Mouse (Mus musculus) layer of hippocampus, postnatal 14 days (tissue): ENCODE measurements around the gene Trit1. TPM values are rescaled to one million over a fixed set of nuclear protein-coding genes. Genes with fewer than 3 reads are reported as not detected.
"Not testable (repeated sequence)": the region's sequence is repeated elsewhere in the genome, so short reads cannot be mapped to it uniquely, and the experiment has no call there.

ENCODE experiments used
- DNase-seq, 2 experiments: peaks; one replicate each; pipeline ENCODE4 v3.0.0; 2021 to 2022; ENCODE audit warnings: low spot score in 2 of 2, mixed read lengths in 1 of 2
- total RNA-seq, 2 experiments: library from RNA; stranded (reverse); gene quantifications; 2 replicates each; pipeline ENCODE4 v1.2.3; 2021

Trit1 gene
- total RNA-seq, 2 experiments from 2014 or later = 25.2 to 27.6 TPM

DNA sequence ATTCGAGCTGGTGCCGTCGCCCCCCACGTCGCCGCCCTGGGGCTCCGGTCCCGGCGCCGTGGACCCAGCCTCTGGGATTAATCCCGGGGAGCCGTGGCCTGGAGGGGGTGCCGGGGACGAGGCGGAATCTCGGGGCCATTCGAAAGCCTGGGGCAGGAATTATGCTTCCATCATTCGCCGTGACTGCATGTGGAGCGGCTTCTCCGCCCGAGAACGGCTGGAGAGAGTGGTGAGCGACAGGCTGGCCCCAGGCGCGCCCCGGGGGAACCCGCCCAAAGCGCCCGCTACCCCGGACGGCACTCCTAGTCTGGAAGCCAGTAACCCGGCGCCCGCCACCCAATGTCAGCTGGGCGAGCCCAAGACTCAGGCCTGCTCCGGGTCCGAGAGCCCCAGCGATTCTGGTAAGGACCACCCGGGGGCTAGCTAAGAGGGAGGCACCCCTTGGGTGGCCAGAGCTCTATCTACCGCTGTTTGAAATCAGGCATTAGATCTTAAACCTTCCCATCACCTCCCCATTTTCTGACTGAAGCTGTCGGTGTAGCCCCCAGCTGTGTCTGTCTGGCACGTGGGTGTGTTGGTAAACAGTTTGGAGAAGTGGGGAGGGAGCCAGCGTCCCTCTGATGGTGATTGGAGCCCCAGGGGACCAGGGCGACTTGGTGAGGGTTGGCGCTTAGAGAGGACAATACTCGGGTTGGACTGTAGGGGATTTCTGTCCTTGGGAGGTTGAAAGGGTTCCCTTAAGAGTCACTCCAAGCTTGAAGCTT, 19.6 kb upstream of the Trit1 start:
- DNase-seq = peak in 1 of 2 experiments; percentile 54

- peak in 1 of 2 experiments; percentile 70 for DNase-seq
These were observed 17.7 kb upstream of the Trit1 start for GRCm38 (mm10) chr4:122998537-122999262.

DNA sequence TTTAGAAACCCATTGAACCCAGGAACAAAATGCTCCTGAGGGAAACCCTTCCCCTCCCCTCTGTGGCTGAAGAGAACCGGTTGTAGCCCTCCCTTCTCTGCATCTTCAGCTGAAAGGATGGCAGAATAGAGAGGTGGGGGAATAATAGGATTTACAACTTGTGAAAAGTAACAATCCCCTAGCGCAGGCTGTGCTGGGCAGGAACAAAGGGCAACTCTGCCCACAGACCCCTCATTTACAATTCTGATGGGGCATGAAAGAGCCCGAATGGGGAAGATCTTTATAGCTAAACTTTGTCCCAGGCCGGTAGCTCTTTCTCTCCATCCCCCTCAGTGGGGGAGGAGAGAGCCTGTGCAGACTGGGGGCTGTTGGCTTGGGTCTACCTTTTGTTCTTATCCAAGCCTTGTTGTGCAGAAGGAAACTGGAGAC, 17.1 kb upstream of the Trit1 start:
- no peak for DNase-seq

- no peak for DNase-seq
These were observed 16.3 kb upstream of the Trit1 start for GRCm38 (mm10) chr4:123000130-123000529.

DNA sequence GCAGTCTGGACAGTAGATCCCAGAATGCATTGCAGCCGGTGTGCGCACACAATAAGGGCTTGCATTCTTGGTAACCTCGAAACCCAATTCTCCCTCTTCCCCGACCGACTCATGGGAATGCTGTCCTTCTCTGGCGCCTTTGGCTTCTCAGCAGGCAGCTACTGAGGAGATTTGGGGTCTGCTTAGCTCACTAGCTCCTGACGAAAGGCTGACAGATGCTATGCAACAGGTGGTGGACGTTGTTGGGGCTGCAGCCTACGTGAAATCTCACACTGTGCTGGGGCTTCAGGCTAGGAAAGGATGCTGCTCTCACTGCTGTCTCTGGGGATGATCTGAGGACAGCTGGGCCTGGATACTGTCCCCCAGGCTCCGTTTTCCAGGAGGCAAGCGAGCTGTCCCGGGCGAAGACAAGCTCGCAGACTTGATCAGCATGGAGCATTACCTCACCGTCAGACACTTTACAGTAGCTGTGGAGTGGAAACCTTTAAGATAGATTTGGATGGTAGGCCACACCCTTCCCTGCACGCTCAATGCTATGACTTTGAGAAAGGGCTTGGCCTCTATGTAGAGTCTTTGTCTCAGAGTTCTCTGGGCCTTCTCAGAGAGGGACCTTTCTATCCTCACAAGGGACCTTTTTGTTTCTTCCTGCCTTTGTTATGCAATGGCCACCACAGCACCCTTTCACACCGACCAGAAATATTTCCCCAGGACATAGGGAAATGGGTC, 15.6 kb upstream of the Trit1 start:
- DNase-seq = no peak

- peak in 1 of 2 experiments; percentile 42 for DNase-seq
These were observed 11.1 kb upstream of the Trit1 start for GRCm38 (mm10) chr4:123005054-123005966.

DNA sequence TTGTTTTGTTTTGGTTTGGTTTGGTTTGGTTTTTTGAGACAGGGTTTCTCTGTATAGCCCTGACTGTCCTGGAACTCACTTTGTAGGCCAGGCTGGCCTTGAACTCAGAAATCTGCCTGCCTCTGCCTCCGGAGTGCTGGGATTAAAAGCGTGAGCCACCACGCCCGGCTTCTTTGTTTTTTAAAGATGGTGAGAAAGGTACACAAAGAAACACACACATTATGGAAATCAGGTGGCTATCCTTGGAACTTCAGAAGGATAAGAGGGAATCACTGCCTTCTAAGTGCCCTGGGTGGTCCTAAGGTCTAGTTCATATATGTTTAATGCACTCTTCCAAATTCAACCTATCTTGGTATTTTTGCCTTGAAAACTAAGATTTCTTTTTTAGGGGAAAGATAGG, 3.9 kb upstream of the Trit1 start:
- not testable (repeated sequence) for DNase-seq

DNA sequence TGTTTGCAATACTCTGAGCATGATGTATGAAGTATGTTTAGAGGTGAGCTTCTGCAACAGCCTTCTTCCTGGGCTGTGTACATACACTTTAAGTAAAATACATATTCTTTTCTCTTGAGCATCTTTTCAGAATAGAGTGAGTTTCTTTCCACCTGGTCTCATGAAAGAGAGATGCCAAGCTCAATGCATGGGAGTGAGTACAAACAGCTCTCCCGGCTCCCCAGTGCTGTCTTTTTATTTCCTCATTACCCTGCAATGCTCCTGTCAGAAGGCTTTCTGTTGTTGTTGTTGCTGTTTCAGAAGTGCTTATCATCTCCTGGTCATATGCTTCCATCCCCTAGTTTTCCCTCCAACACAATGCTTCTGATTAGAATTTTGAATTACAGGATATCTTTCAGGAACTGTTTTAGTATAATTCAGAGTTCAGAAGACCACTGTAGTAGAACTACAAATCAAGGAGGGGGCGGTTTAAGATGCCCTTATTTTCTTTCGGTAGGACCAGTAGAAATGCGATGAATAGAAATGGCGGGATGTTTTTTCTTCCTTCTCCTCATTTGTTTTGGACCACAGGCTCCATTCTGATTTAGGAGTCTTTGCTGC, 3.0 kb upstream of the Trit1 start:
- no peak for DNase-seq

GRCm38 (mm10) chr4:123013949-123014406, 2.4 kb upstream of the Trit1 start:
- DNase-seq = peak; percentile 57 to 80

DNA sequence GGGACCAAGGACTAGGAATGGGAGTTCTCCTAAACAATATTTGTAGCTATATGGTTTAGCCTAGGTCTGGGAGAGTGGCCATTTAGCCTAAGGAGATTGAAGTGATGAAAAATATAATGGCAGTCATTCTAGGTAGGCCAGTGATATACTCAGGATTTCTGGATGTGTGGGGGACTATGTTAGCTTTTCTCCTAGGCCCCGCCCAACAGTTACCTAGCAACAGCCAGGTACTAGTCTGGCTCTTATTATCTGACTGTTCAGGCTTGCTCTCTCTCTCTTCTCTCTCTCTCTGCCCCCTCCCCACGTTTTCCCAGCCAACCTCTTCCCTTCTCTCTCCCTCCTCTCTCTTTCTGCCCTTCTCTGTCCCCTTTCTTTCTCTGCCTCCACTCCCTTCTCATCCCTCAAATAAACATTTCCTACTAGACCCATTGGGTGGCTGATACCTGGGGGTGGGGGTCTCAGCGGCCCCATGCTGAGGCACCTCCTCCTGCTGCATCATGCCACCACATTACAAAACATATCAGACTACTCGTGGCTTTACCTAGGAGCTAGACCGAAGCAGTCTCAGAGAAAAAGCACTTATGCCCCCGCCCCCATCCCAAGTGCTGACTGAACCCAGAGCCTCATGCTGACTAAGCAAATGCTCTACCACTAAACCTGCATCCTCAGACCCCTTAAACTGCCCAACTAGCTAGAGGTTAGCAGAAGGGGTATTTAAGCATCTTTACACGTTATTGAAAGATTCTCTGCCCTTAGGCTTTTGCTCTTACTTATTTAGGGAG, 1.7 kb upstream of the Trit1 start:
- DNase-seq = no peak

- DNase-seq = no peak
These were observed 5.2 kb downstream of the Trit1 start for GRCm38 (mm10) chr4:123021591-123021990.

DNA sequence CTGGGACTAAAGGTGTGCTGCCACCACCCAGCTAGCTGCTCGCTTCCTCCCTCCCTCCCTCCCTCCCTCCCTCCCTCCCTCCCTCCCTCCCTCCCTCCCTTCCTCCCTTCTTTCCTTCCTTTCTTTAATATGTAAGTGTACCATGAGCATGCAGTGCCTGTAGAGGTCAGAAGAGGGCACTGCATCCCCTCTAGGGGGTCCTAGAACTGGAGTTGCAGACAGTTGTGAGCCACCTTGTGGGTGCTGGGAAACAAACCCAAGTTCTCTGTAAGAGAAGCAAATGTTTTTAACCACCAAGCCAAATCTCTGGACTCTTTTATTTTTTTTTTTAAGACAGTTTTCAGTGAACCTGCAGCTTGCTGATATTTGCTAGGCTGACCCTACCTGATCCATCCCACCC, 6.5 kb downstream of the Trit1 start:
- DNase-seq = no peak

DNA sequence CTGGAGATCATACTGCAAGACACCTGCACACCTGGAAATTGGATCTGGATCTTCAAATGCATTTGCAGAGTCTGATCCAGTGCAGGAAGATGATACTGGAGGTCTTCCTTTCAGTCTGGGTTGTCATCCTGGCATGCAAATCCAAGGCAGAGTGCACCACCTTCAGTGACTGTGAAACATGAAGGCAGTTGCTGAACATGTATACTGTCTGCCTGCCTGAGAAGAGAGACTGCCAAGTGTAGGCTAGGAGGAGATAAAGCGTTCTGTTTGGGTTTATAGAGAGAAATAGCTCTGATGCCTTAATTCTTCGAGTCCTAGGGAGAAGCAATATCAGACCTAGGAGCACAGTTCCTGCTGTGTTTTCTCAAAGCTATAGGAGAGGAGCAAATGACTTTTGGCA, 9.0 kb downstream of the Trit1 start:
- no peak for DNase-seq

DNA sequence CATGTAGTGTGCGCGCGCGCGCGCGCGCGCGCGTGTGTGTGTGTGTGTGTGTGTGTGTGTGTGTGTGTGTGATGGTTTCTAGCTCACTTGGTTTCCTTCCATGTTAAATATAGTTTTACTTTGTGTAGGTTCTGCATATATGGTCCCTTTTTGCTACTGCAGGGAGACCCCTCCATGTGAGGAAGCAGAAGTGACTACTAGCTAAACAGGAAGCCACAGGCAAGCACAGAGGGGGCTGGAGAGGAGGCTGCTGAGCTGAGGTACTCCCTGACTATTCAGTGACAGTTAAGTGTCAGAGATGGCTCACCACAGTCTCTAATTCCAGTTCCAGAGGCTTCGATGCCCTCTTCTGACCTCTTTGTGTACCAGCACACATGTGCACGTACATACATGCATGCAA, 9.8 kb downstream of the Trit1 start:
- no peak for DNase-seq

- DNase-seq = no peak
These were observed 10.2 kb downstream of the Trit1 start for GRCm38 (mm10) chr4:123026597-123026996.

DNA sequence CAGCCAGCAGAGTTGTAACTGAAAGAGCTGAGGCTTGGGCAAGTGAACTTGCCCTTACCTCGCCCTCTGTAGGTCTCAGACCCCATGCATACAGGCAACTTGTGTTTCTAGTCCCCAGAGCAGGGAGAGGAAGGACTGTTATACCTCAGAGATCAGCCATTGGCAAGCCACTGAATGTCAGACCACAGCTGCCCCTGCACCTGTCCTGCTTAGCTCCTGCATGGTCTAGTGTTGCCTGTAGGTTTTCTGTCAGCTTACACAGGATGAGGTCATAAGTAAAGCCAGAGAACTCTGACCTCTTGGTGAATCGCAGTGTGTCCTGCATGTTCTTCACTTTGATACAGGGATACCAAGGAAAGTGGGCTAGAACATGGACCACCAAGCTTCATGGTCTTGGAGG, 18.4 kb downstream of the Trit1 start:
- no peak for DNase-seq

- no peak for DNase-seq
These were observed 19.2 kb downstream of the Trit1 start for GRCm38 (mm10) chr4:123035636-123036035.

DNA sequence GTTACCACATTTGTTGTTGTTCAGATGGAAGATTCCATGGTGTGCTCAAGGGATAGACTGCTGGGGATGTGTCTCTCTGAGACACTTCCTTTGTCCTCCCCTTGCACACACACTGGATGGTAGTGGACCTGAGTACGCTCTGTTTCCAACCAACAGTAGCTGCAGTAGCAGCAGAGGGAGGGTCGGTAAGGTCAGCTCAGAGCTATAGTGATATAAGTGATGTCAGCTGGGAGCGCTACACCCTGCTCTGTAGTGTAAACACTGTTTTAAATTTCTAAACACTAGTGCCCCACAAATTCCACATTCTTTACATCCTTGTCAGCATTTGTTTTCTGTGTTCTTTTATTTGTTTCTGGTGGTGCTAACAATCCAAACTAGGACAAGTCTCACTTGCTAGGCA, 20.3 kb downstream of the Trit1 start:
- no peak for DNase-seq

- DNase-seq = no peak
These were observed 24.7 kb downstream of the Trit1 start for GRCm38 (mm10) chr4:123041131-123041530.

- no peak for DNase-seq
These were observed 27.5 kb downstream of the Trit1 start for GRCm38 (mm10) chr4:123043858-123044257.
